Mouse (Mus musculus) monocyte, adult 2 months (primary cell): Measurements from ENCODE around the gene Actl6b.

Experiments used
- DNase-seq, 2 experiments: peaks; one replicate each; pipeline ENCODE4 v3.0.0; 2022; ENCODE audit warnings: low spot score in 2 of 2, low read depth in 1 of 2

The Actl6b gene

GRCm38 (mm10) chr5:137553411-137553837 lies at the start of gene Actl6b:
TSS of gene Actl6b (plus strand) at chr5:137553517.
- no peak for DNase-seq

GRCm38 (mm10) chr5:137504041-137504440 lies 49.3 kb upstream of the Actl6b start:
- DNase-seq = no peak

- DNase-seq = peak in 1 of 2 experiments; percentile 56
Observed at GRCm38 (mm10) chr5:137510014-137510501, 43.3 kb upstream of the Actl6b start.

GRCm38 (mm10) chr5:137510573-137511390 lies 42.5 kb upstream of the Actl6b start:
- no peak for DNase-seq

- no peak for DNase-seq
Observed at GRCm38 (mm10) chr5:137511706-137512105, 41.6 kb upstream of the Actl6b start.

GRCm38 (mm10) chr5:137512847-137513794 lies 40.2 kb upstream of the Actl6b start:
- DNase-seq = no peak

GRCm38 (mm10) chr5:137513951-137514721 lies 39.2 kb upstream of the Actl6b start:
- no peak for DNase-seq

- DNase-seq = no peak
Observed at GRCm38 (mm10) chr5:137514811-137515210, 38.5 kb upstream of the Actl6b start.

- DNase-seq = no peak
Observed at GRCm38 (mm10) chr5:137518436-137518835, 34.9 kb upstream of the Actl6b start, which contains the start of gene Gigyf1. TSS of gene Gigyf1 (plus strand) at chr5:137518548.

- DNase-seq = no peak
Observed at GRCm38 (mm10) chr5:137519691-137520550, 33.4 kb upstream of the Actl6b start.

GRCm38 (mm10) chr5:137521861-137522260 lies 31.5 kb upstream of the Actl6b start:
- no peak for DNase-seq

GRCm38 (mm10) chr5:137522711-137523110 lies 30.6 kb upstream of the Actl6b start:
- DNase-seq = no peak

GRCm38 (mm10) chr5:137523396-137524250 lies 29.7 kb upstream of the Actl6b start:
- no peak for DNase-seq

- DNase-seq = no peak
Observed at GRCm38 (mm10) chr5:137524251-137524515, 29.1 kb upstream of the Actl6b start.

GRCm38 (mm10) chr5:137524671-137525070 lies 28.6 kb upstream of the Actl6b start:
- DNase-seq = no peak

- DNase-seq = no peak
Observed at GRCm38 (mm10) chr5:137525511-137525910, 27.8 kb upstream of the Actl6b start.

GRCm38 (mm10) chr5:137526192-137526936 lies 27.0 kb upstream of the Actl6b start:
- DNase-seq = no peak

- DNase-seq = no peak
Observed at GRCm38 (mm10) chr5:137527413-137527812, 25.9 kb upstream of the Actl6b start.
